ENCODE assay signal across 27 mouse cellular contexts in the genomic region with DNA sequence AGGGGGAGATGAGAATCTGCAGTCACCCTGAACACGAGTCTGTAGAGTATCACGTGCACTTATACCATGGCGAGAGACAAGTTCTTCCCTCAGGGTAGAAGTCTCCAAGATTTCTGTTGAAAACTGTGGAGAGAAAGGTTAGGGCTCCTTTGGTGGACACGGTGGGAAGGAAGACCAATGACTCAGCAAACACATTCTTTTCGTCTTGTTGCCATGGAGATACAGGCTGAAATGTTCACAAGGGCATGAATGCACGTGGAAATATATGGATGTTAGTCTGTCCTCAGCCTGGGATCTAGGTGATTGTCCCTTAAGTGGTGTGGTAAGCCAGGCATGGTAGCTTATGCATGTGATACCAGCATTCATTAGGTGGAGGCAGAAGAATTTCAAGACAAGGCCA. TPM values are rescaled to one million over a fixed set of nuclear protein-coding genes. Genes with fewer than 3 reads are reported as not detected.
A peak's percentile ranks its signal among the peaks of the same experiment; 100 is the strongest.
DNase-seq lines count a peak whose midpoint lies in the region; ATAC-seq and TF ChIP-seq lines count a peak whose summit lies in the region.
"Had no signal": no experiment of that assay in that cellular context is flagged by ENCODE, and none has a peak within 500 bp of the region (broad histone marks: within the 10 kb centered on the region; RNA-seq: fewer than 3 reads in every experiment).

No protein-coding gene starts in this region.

- H3K27me3 ChIP-seq in ES-Bruce4 (ENCODE audit: control insufficient read depth, insufficient read depth, low read length, poor library complexity, severe bottlenecking), result no peaks in the 10 kb centered on the region
- no peaks in the 10 kb centered on the region for H3K27me3 ChIP-seq in midbrain, embryonic 13.5 days
- H3K27me3 ChIP-seq: embryonic facial prominence, embryonic 12.5 days; forebrain, embryonic 13.5 days; forebrain, embryonic 15.5 days had no signal

- no peak overlapping the region for H3K9ac ChIP-seq in ES-Bruce4 (ENCODE audit: low read depth, poor library complexity, severe bottlenecking)
- no peak overlapping the region for H3K9ac ChIP-seq in midbrain, embryonic 13.5 days (replicated peaks)
- H3K9ac ChIP-seq: embryonic facial prominence, embryonic 12.5 days; forebrain, embryonic 13.5 days; forebrain, embryonic 15.5 days; forebrain, postnatal 0 days had no signal

- no peak for ATAC-seq in midbrain, embryonic 13.5 days
- ATAC-seq: activated CD4-positive, CD25-positive, alpha-beta regulatory T cell, adult 4 months; forebrain, embryonic 13.5 days; forebrain, embryonic 15.5 days; forebrain, postnatal 0 days; Patski had no signal

- no peak overlapping the region for H3K4me2 ChIP-seq in midbrain, embryonic 13.5 days (replicated peaks)
- H3K4me2 ChIP-seq: embryonic facial prominence, embryonic 12.5 days; forebrain, embryonic 13.5 days; forebrain, embryonic 15.5 days had no signal

- peak overlapping the region; percentile 71 for H3K27ac ChIP-seq in ES-Bruce4 (ENCODE audit: insufficient read depth, low read length)
- H3K27ac ChIP-seq in midbrain, embryonic 13.5 days, result no peak overlapping the region
- H3K27ac ChIP-seq in gastrocnemius, adult 2 months, result no peak overlapping the region
- H3K27ac ChIP-seq: embryonic facial prominence, embryonic 10.5 days; embryonic facial prominence, embryonic 12.5 days; forebrain, embryonic 13.5 days; forebrain, embryonic 15.5 days had no signal

- peaks cover 1% of the 10 kb centered on the region for H3K4me1 ChIP-seq in ES-Bruce4 (ENCODE audit: control insufficient read depth, insufficient read depth, low read length)
- no peaks in the 10 kb centered on the region for H3K4me1 ChIP-seq in midbrain, embryonic 13.5 days (replicated peaks)
- H3K4me1 ChIP-seq: embryonic facial prominence, embryonic 10.5 days; embryonic facial prominence, embryonic 12.5 days; forebrain, embryonic 13.5 days; forebrain, embryonic 15.5 days had no signal

- no peak for TF ChIP-seq POLR2A in ES-Bruce4 (IDR thresholded peaks at IDR 0.05; ENCODE audit: insufficient read depth, low read length)

- 57% methylated on average over 6 of the region's 6 CpGs for WGBS in midbrain, embryonic 13.5 days

- TF ChIP-seq EP300 in ES-Bruce4 (IDR thresholded peaks at IDR 0.05; ENCODE audit: insufficient read depth, low read depth, low read length), result no peak

- intact Hi-C loops in gastrocnemius, adult 2 months (cut with DNase I), result no loop called here

- no peaks in the 10 kb centered on the region for H3K36me3 ChIP-seq in ES-Bruce4 (ENCODE audit: control insufficient read depth, insufficient read depth, low read length, poor library complexity, severe bottlenecking)
- no peaks in the 10 kb centered on the region for H3K36me3 ChIP-seq in midbrain, embryonic 13.5 days
- H3K36me3 ChIP-seq: embryonic facial prominence, embryonic 10.5 days; embryonic facial prominence, embryonic 12.5 days; forebrain, embryonic 15.5 days; G1E had no signal

- H3K9me3 ChIP-seq in ES-Bruce4 (replicated peaks; ENCODE audit: control insufficient read depth, insufficient read depth, low read length, poor library complexity, severe bottlenecking), result peaks cover 11% of the 10 kb centered on the region
- H3K9me3 ChIP-seq in midbrain, embryonic 13.5 days, result no peaks in the 10 kb centered on the region
- H3K9me3 ChIP-seq: embryonic facial prominence, embryonic 10.5 days; embryonic facial prominence, embryonic 12.5 days; forebrain, embryonic 13.5 days; forebrain, embryonic 15.5 days had no signal

- TF ChIP-seq CTCF in ES-Bruce4 (IDR thresholded peaks at IDR 0.05; ENCODE audit: low read depth, low read length), result no peak
- TF ChIP-seq CTCF in gastrocnemius, adult 2 months (IDR thresholded peaks at IDR 0.05), result no peak

- peak; percentile 45 for DNase-seq in ES-CJ7 (ENCODE audit: low read depth, low spot score)
- peak; percentile 83 for DNase-seq in R1 (ENCODE audit: low read depth, low spot score)
- no peak for DNase-seq in gastrocnemius, adult 2 months
- no peak for DNase-seq in spleen, postnatal 36 days (ENCODE audit: low spot score in 2 of 2)
- DNase-seq: adrenal gland, adult 8-10 months; adrenal gland, postnatal 14 days; adrenal gland, postnatal 36 days; cerebellum, adult 11-12 months; cerebellum, adult 2 months; cerebellum, adult 9-10 months; cerebellum, postnatal 10 days; cerebellum, postnatal 25 days; forebrain, postnatal 0 days had no signal

- no peak overlapping the region for H3K4me3 ChIP-seq in ES-Bruce4 (ENCODE audit: low read depth, low read length)
- no peak overlapping the region for H3K4me3 ChIP-seq in midbrain, embryonic 13.5 days (replicated peaks)
- no peak overlapping the region for H3K4me3 ChIP-seq in gastrocnemius, adult 2 months
- H3K4me3 ChIP-seq: embryonic facial prominence, embryonic 10.5 days; embryonic facial prominence, embryonic 12.5 days; forebrain, embryonic 13.5 days; forebrain, embryonic 15.5 days had no signal

RNA-seq across cellular contexts. Expression of a gene that starts 13.0 kb away (rescaled TPM):
- 0.63 and 1.9 TPM in 2 replicates for polyA plus RNA-seq in ES-Bruce4 (2011; ENCODE audit: insufficient read depth, insufficient read length, low read depth, missing spikeins)
- 0.06 and 0.08 TPM in 2 replicates for polyA plus RNA-seq in midbrain, embryonic 13.5 days (2015; fragmentation: Nextera tagmentation; extraction: Ambion mirVana)
- total RNA-seq in gastrocnemius, adult 2 months (2021), result under 1 TPM in 1 of 2 experiments, not detected in 1; 0.20 TPM
- total RNA-seq: adrenal gland, adult 18-20 months; adrenal gland, adult 8-10 months; adrenal gland, postnatal 14 days; adrenal gland, postnatal 36 days; forebrain, postnatal 0 days; G1E had no signal
- polyA plus RNA-seq: activated CD4-positive, CD25-positive, alpha-beta regulatory T cell, adult 4 months; C2C12; forebrain, embryonic 13.5 days; forebrain, embryonic 15.5 days; G1E; Patski had no signal

RNA-seq across cellular contexts. Expression of a gene that starts 30.2 kb away (rescaled TPM):
- not detected in 2 replicates for polyA plus RNA-seq in ES-Bruce4 (2011; ENCODE audit: insufficient read depth, insufficient read length, low read depth, missing spikeins)
- polyA plus RNA-seq in midbrain, embryonic 13.5 days (2015; fragmentation: Nextera tagmentation; extraction: Ambion mirVana), result not detected in 2 replicates
- not detected for total RNA-seq in gastrocnemius, adult 2 months (2021)
- total RNA-seq: adrenal gland, adult 18-20 months; adrenal gland, adult 8-10 months; adrenal gland, postnatal 14 days; adrenal gland, postnatal 36 days; forebrain, postnatal 0 days; G1E had no signal
- polyA plus RNA-seq: activated CD4-positive, CD25-positive, alpha-beta regulatory T cell, adult 4 months; C2C12; cerebellum, adult 2 months; cortical plate, adult 2 months; embryonic facial prominence, embryonic 10.5 days; embryonic facial prominence, embryonic 12.5 days; embryonic facial prominence, embryonic 14.5 days; forebrain, embryonic 11.5 days; forebrain, embryonic 13.5 days; forebrain, embryonic 15.5 days; forebrain, postnatal 0 days; G1E; Patski had no signal

RNA-seq across cellular contexts. Expression of a gene that starts 41.3 kb away (rescaled TPM):
- polyA plus RNA-seq in ES-Bruce4 (2011; ENCODE audit: insufficient read depth, insufficient read length, low read depth, missing spikeins), result not detected in 2 replicates
- polyA plus RNA-seq in midbrain, embryonic 13.5 days (2015; fragmentation: Nextera tagmentation; extraction: Ambion mirVana), result not detected in 2 replicates
- total RNA-seq in gastrocnemius, adult 2 months (2021), result not detected
- total RNA-seq: adrenal gland, adult 18-20 months; adrenal gland, adult 8-10 months; adrenal gland, postnatal 14 days; adrenal gland, postnatal 36 days; forebrain, postnatal 0 days; G1E had no signal
- polyA plus RNA-seq: activated CD4-positive, CD25-positive, alpha-beta regulatory T cell, adult 4 months; C2C12; cerebellum, adult 2 months; cortical plate, adult 2 months; embryonic facial prominence, embryonic 10.5 days; embryonic facial prominence, embryonic 12.5 days; embryonic facial prominence, embryonic 14.5 days; forebrain, embryonic 11.5 days; forebrain, embryonic 13.5 days; forebrain, embryonic 15.5 days; forebrain, postnatal 0 days; G1E; Patski had no signal

RNA-seq across cellular contexts. Expression of a gene that starts 54.5 kb away (rescaled TPM):
- not detected in 2 replicates for polyA plus RNA-seq in ES-Bruce4 (2011; ENCODE audit: insufficient read depth, insufficient read length, low read depth, missing spikeins)
- polyA plus RNA-seq in midbrain, embryonic 13.5 days (2015; fragmentation: Nextera tagmentation; extraction: Ambion mirVana), result not detected in 2 replicates
- not detected for total RNA-seq in gastrocnemius, adult 2 months (2021)
- total RNA-seq: adrenal gland, adult 18-20 months; adrenal gland, adult 8-10 months; adrenal gland, postnatal 14 days; adrenal gland, postnatal 36 days; forebrain, postnatal 0 days had no signal
- polyA plus RNA-seq: activated CD4-positive, CD25-positive, alpha-beta regulatory T cell, adult 4 months; C2C12; cerebellum, adult 2 months; cortical plate, adult 2 months; embryonic facial prominence, embryonic 10.5 days; embryonic facial prominence, embryonic 12.5 days; embryonic facial prominence, embryonic 14.5 days; forebrain, embryonic 11.5 days; forebrain, embryonic 13.5 days; forebrain, embryonic 15.5 days; forebrain, postnatal 0 days; G1E; Patski had no signal

Comparison
In these comparisons a context has a peak if more than half of its experiments do, and no peak if none do; other contexts are left out.
1. DNase-seq: peak in ES-CJ7 (single experiment) and R1 (single experiment); none in gastrocnemius, adult 2 months (single experiment) and spleen, postnatal 36 days (0 of 2).